Mouse (Mus musculus): ENCODE data around the gene Sdr9c7.

DNA sequence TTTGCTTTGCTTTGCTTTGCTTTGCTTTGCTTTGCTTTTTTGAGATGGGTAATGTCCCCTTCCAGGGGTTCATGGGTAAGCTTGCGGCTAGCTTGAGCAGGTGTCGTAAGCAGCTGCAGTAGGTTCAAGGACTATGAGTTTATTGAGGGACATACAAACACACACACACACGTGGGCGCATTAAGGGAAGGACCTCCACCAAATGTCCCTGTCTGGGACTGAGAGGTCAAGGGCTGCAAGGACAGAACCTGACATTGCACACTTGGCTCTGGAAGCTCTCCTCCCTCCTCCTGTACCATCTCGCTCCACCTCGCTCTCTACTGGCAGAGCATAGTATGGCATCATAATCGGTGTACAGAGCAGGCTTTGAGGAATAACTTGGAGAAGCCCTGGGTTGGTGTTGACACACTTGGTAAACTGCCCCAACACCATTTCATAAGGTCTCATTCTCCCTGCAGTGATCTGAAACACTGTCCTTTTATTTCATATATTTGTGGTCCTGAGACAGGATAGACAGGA is 60.9 kb downstream of the Sdr9c7 start:
- TF ChIP-seq POLR2A (IDR thresholded peaks at IDR 0.05; ENCODE audit: extremely low read depth, insufficient read depth, low read length), result no peak
- TF ChIP-seq CTCF (IDR thresholded peaks at IDR 0.05; ENCODE audit: extremely low read depth, insufficient read depth, low read length), result no peak

Measured in cortical plate, adult 2 months (tissue).